Mouse (Mus musculus) splenic B cell, adult 2 months (primary cell): ENCODE results near the gene Lrrc74a.

Experiments used
- DNase-seq: peaks from one replicate; pipeline ENCODE4 v3.0.0-alpha.2; 2011; ENCODE audit warnings: low read depth, low spot score
- H3K27me3 ChIP-seq: 2 replicates; pipeline ENCODE4 v1.6.1; 2012; ENCODE audit warnings: mild to moderate bottlenecking, low read length, moderate library complexity, mixed read lengths; ENCODE audit not compliant: control insufficient read depth, poor library complexity, insufficient read depth, severe bottlenecking
- H3K36me3 ChIP-seq: 2 replicates; pipeline ENCODE4 v1.6.1; 2012; ENCODE audit warnings: mild to moderate bottlenecking, low read length, moderate library complexity, mixed read lengths; ENCODE audit not compliant: control insufficient read depth, poor library complexity, insufficient read depth, severe bottlenecking

Gene Lrrc74a

GRCm38 (mm10) chr12:86812782-86813181 lies 78.6 kb downstream of the Lrrc74a start:
- Histone ChIP-seq H3K36me3 (no peaks in the 10 kb centered on the region; the same call in 1 of the 2 replicates), H3K27me3 (no peaks in the 10 kb centered on the region)
- DNase-seq = no peak
